ENCODE assay signal across 8 mouse cellular contexts in genomic region chr17:27203358-27204074, GRCm38 (mm10). TPM values are rescaled to one million over a fixed set of nuclear protein-coding genes. Genes with fewer than 3 reads are reported as not detected.
DNase-seq lines count a peak whose midpoint lies in the region; ATAC-seq lines count a peak whose summit lies in the region.

No protein-coding gene starts in this region.

- H3K9ac ChIP-seq in embryonic facial prominence, embryonic 12.5 days = peak overlapping the region; percentile 99
- H3K9ac ChIP-seq in liver, embryonic 12.5 days = peak overlapping the region; percentile 99
- peak overlapping the region; percentile 99 for H3K9ac ChIP-seq in neural tube, embryonic 12.5 days

- H3K36me3 ChIP-seq in embryonic facial prominence, embryonic 12.5 days = peaks cover 38% of the 10 kb centered on the region
- H3K36me3 ChIP-seq in hindbrain, embryonic 10.5 days = peaks cover 41% of the 10 kb centered on the region
- H3K36me3 ChIP-seq in liver, embryonic 12.5 days = peaks cover 42% of the 10 kb centered on the region
- peaks cover 21% of the 10 kb centered on the region for H3K36me3 ChIP-seq in neural tube, embryonic 12.5 days

- H3K4me1 ChIP-seq in embryonic facial prominence, embryonic 12.5 days = peaks cover 17% of the 10 kb centered on the region
- H3K4me1 ChIP-seq in hindbrain, embryonic 10.5 days (replicated peaks) = peaks cover 43% of the 10 kb centered on the region
- peaks cover 52% of the 10 kb centered on the region for H3K4me1 ChIP-seq in liver, embryonic 12.5 days
- H3K4me1 ChIP-seq in neural tube, embryonic 12.5 days = peaks cover 66% of the 10 kb centered on the region

- H3K9me3 ChIP-seq in embryonic facial prominence, embryonic 12.5 days = no peaks in the 10 kb centered on the region
- no peaks in the 10 kb centered on the region for H3K9me3 ChIP-seq in hindbrain, embryonic 10.5 days
- peaks cover 4% of the 10 kb centered on the region; the same call in 1 of the 2 replicates for H3K9me3 ChIP-seq in liver, embryonic 12.5 days (replicated peaks)
- no peaks in the 10 kb centered on the region for H3K9me3 ChIP-seq in neural tube, embryonic 12.5 days

- peak overlapping the region; percentile 86 for H3K4me2 ChIP-seq in embryonic facial prominence, embryonic 12.5 days (replicated peaks)
- H3K4me2 ChIP-seq in liver, embryonic 12.5 days = peak overlapping the region; percentile 98
- peak overlapping the region; percentile 90 for H3K4me2 ChIP-seq in neural tube, embryonic 12.5 days (replicated peaks)

- H3K27me3 ChIP-seq in embryonic facial prominence, embryonic 12.5 days = no peaks in the 10 kb centered on the region
- peaks cover 4% of the 10 kb centered on the region; the same call in 1 of the 2 replicates for H3K27me3 ChIP-seq in hindbrain, embryonic 10.5 days (ENCODE audit: insufficient read depth, poor library complexity, severe bottlenecking)
- H3K27me3 ChIP-seq in liver, embryonic 12.5 days (replicated peaks) = peaks cover 8% of the 10 kb centered on the region; the same call in 1 of the 2 replicates
- H3K27me3 ChIP-seq in neural tube, embryonic 12.5 days (replicated peaks) = no peaks in the 10 kb centered on the region

- H3K27ac ChIP-seq in embryonic facial prominence, embryonic 12.5 days = peak overlapping the region; percentile 96
- H3K27ac ChIP-seq in hindbrain, embryonic 10.5 days = peak overlapping the region; percentile 97
- peak overlapping the region; percentile 94 for H3K27ac ChIP-seq in liver, embryonic 12.5 days
- peak overlapping the region; percentile 96 for H3K27ac ChIP-seq in neural tube, embryonic 12.5 days

- DNase-seq in gastrocnemius, postnatal 14 days = peak; percentile 51
- DNase-seq in gastrocnemius, adult 8-10 months (ENCODE audit: low spot score in 2 of 2) = no peak
- peak; percentile 48 for DNase-seq in ZHBTc4 (ENCODE audit: low read depth, low spot score)
- DNase-seq in hindbrain, embryonic 10.5 days (ENCODE audit: low spot score) = peak; percentile 66
- DNase-seq in frontal cortex, adult 2 months (ENCODE audit: extremely low spot score in 1 of 2, low spot score in 1 of 2) = no peak

- intact Hi-C loops in gastrocnemius, postnatal 14 days (cut with DNase I; ENCODE audit: low total_unique reads) = no loop called here

- peak overlapping the region; percentile 93 for H3K4me3 ChIP-seq in embryonic facial prominence, embryonic 12.5 days
- H3K4me3 ChIP-seq in hindbrain, embryonic 10.5 days = peak overlapping the region; percentile 93
- peak overlapping the region; percentile 95 for H3K4me3 ChIP-seq in liver, embryonic 12.5 days
- H3K4me3 ChIP-seq in neural tube, embryonic 12.5 days = peak overlapping the region; percentile 94

- WGBS in embryonic facial prominence, embryonic 12.5 days = 1% methylated on average over 48 of the region's 74 CpGs
- WGBS in hindbrain, embryonic 10.5 days = under 1% methylated on average over 74 of the region's 74 CpGs
- WGBS in liver, embryonic 12.5 days (ENCODE audit: insufficient replicate concordance) = 3% methylated on average over 66 of the region's 74 CpGs
- WGBS in neural tube, embryonic 12.5 days = under 1% methylated on average over 60 of the region's 74 CpGs

- peak; percentile 32; the same call in 1 of the 2 replicates for ATAC-seq in embryonic facial prominence, embryonic 12.5 days (ENCODE audit: insufficient number of reproducible peaks, insufficient read depth, low FRiP score, low TSS enrichment)
- ATAC-seq in liver, embryonic 12.5 days = peak; percentile 58
- peak; percentile 48 for ATAC-seq in neural tube, embryonic 12.5 days (ENCODE audit: low FRiP score, low read depth)

RNA-seq across cellular contexts. Expression of gene Lemd2, which starts 0.8 kb away (rescaled TPM):
- 10 to 100 TPM; 17.8 to 18.0 TPM for total RNA-seq in gastrocnemius, postnatal 14 days (2021)
- 10 to 100 TPM; 21.1 to 24.8 (median 23.4) TPM for total RNA-seq in gastrocnemius, adult 8-10 months (2022)
- 30.9 and 35.4 TPM in 2 replicates for polyA plus RNA-seq in embryonic facial prominence, embryonic 12.5 days (2016; fragmentation: Nextera tagmentation; extraction: Ambion mirVana)
- 19.0 and 30.0 TPM in 2 replicates for polyA plus RNA-seq in hindbrain, embryonic 10.5 days (2016; fragmentation: Nextera tagmentation; extraction: Ambion mirVana)
- polyA plus RNA-seq in liver, embryonic 12.5 days (2016; fragmentation: Nextera tagmentation; extraction: Ambion mirVana) = 13.1 and 13.9 TPM in 2 replicates
- polyA plus RNA-seq in neural tube, embryonic 12.5 days (2016; fragmentation: Nextera tagmentation; extraction: Ambion mirVana) = 33.1 and 34.5 TPM in 2 replicates
- polyA plus RNA-seq in frontal cortex, adult 2 months (2012; rRNA removed) = 68.2 and 68.7 TPM in 2 replicates

RNA-seq across cellular contexts. Expression of gene Ip6k3, which starts 35.9 kb away (rescaled TPM):
- total RNA-seq in gastrocnemius, postnatal 14 days (2021) = 100 to 1,000 TPM in 1 of 2 experiments, 10 to 100 TPM in 1; 91.4 to 128 TPM
- 10 to 100 TPM; 24.6 to 33.6 (median 29.1) TPM for total RNA-seq in gastrocnemius, adult 8-10 months (2022)
- polyA plus RNA-seq in embryonic facial prominence, embryonic 12.5 days (2016; fragmentation: Nextera tagmentation; extraction: Ambion mirVana) = 0.13 and 0.35 TPM in 2 replicates
- 0.06 and 0.31 TPM in 2 replicates for polyA plus RNA-seq in hindbrain, embryonic 10.5 days (2016; fragmentation: Nextera tagmentation; extraction: Ambion mirVana)
- 0.13 TPM in 1 of 2 replicates, not detected in the other for polyA plus RNA-seq in liver, embryonic 12.5 days (2016; fragmentation: Nextera tagmentation; extraction: Ambion mirVana)
- 0.18 and 0.38 TPM in 2 replicates for polyA plus RNA-seq in neural tube, embryonic 12.5 days (2016; fragmentation: Nextera tagmentation; extraction: Ambion mirVana)
- 1.1 and 1.3 TPM in 2 replicates for polyA plus RNA-seq in frontal cortex, adult 2 months (2012; rRNA removed)

Comparison
In these comparisons a context has a peak if more than half of its experiments do, and no peak if none do; other contexts are left out.
1. DNase-seq: peak in gastrocnemius, postnatal 14 days (single experiment), ZHBTc4 (single experiment) and hindbrain, embryonic 10.5 days (single experiment); none in gastrocnemius, adult 8-10 months (0 of 2) and frontal cortex, adult 2 months (0 of 2).
2. Peak in every context shown above with its lines, with median percentiles within 50 percentile points of each other: ATAC-seq, H3K27ac ChIP-seq, H3K4me2 ChIP-seq, H3K4me3 ChIP-seq and H3K9ac ChIP-seq.